8 mouse cellular contexts compared by ENCODE assay signal in the genomic region with DNA sequence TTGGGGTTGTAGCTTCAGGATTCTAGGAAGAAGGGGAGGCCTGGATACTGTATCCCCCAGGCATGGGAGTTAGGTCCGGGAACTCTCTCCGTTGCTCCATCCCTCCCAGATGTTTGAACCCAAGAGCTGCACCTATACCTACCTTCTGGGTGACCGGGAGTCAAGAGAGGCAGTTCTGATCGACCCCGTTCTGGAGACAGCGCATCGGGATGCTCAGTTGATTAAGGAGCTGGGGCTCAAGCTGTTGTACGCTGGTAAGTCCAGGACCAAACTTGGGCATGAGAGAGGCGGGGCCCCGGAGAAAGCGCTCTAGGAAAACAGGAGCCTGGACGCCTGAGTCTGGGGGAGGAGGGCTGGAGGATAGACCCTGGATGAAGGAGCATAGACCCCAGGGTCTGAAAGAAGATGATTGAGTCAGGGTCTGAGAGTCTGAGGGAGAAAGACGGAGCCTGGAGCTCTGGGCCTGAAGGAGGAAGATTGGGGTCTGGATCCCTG. TPM values are rescaled to one million over a fixed set of nuclear protein-coding genes. Genes with fewer than 3 reads are reported as not detected.
DNase-seq lines count a peak whose midpoint lies in the region; ATAC-seq and TF ChIP-seq lines count a peak whose summit lies in the region.

No protein-coding gene starts in this region.

- ATAC-seq in intestine, postnatal 0 days: 0 out of 2 replicates have a peak, but pooled peaks have one; percentile 16
- ATAC-seq in neural tube, embryonic 11.5 days (ENCODE audit: insufficient read depth, low FRiP score, low TSS enrichment): no peak

- peaks cover 26% of the 10 kb centered on the region for H3K4me1 ChIP-seq in embryonic facial prominence, embryonic 10.5 days
- H3K4me1 ChIP-seq in intestine, postnatal 0 days (replicated peaks; ENCODE audit: control insufficient read depth, insufficient read depth, low read length): 0 out of 2 replicates have a peak, but pooled peaks cover 3% of the 10 kb centered on the region
- no peaks in the 10 kb centered on the region; the same call in 1 of the 2 replicates for H3K4me1 ChIP-seq in neural tube, embryonic 11.5 days (ENCODE audit: control insufficient read depth, insufficient read depth, low read length)

- no peaks in the 10 kb centered on the region for H3K36me3 ChIP-seq in embryonic facial prominence, embryonic 10.5 days (replicated peaks)
- no peaks in the 10 kb centered on the region for H3K36me3 ChIP-seq in intestine, postnatal 0 days (ENCODE audit: control insufficient read depth, insufficient read depth)
- H3K36me3 ChIP-seq in neural tube, embryonic 11.5 days (ENCODE audit: control insufficient read depth, insufficient read depth, low read length): no peaks in the 10 kb centered on the region

- no peak for DNase-seq in layer of hippocampus, adult 2 months (ENCODE audit: low spot score in 2 of 2)
- no peak for DNase-seq in layer of hippocampus, adult 8-10 months (ENCODE audit: low spot score in 2 of 2)
- DNase-seq in embryonic facial prominence, embryonic 10.5 days (ENCODE audit: low spot score): peak; percentile 42
- DNase-seq in neural tube, embryonic 11.5 days (ENCODE audit: low spot score): no peak
- DNase-seq in spleen, postnatal 14 days (ENCODE audit: low spot score in 2 of 2): no peak
- DNase-seq in adipocyte (ENCODE audit: low spot score): no peak
- no peak for DNase-seq in left cerebral cortex, postnatal 25 days (ENCODE audit: low spot score in 2 of 2)

- peak overlapping the region; percentile 89 for H3K4me3 ChIP-seq in layer of hippocampus, adult 2 months
- H3K4me3 ChIP-seq in embryonic facial prominence, embryonic 10.5 days: peak overlapping the region; percentile 79
- H3K4me3 ChIP-seq in intestine, postnatal 0 days (ENCODE audit: low read depth, low read length): peak overlapping the region; percentile 58
- H3K4me3 ChIP-seq in neural tube, embryonic 11.5 days (ENCODE audit: low read depth, low read length): peak overlapping the region; percentile 52

- H3K9me3 ChIP-seq in embryonic facial prominence, embryonic 10.5 days: no peaks in the 10 kb centered on the region
- H3K9me3 ChIP-seq in intestine, postnatal 0 days (ENCODE audit: control insufficient read depth): no peaks in the 10 kb centered on the region
- no peaks in the 10 kb centered on the region for H3K9me3 ChIP-seq in neural tube, embryonic 11.5 days (ENCODE audit: control insufficient read depth, low read length)

- H3K27ac ChIP-seq in layer of hippocampus, adult 2 months: peak overlapping the region; percentile 83; the same call in 1 of the 2 replicates
- peak overlapping the region; percentile 77; the same call in 1 of the 2 replicates for H3K27ac ChIP-seq in embryonic facial prominence, embryonic 10.5 days (replicated peaks)
- no peak overlapping the region for H3K27ac ChIP-seq in intestine, postnatal 0 days (ENCODE audit: low read depth, low read length)
- no peak overlapping the region for H3K27ac ChIP-seq in neural tube, embryonic 11.5 days (ENCODE audit: low read depth, low read length)

- no peak for TF ChIP-seq CTCF in layer of hippocampus, adult 2 months (conservative IDR thresholded peaks at IDR 0.05)
- TF ChIP-seq CTCF in intestine, postnatal 0 days (IDR thresholded peaks at IDR 0.05; ENCODE audit: low read depth): no peak

- peaks cover 29% of the 10 kb centered on the region for H3K27me3 ChIP-seq in embryonic facial prominence, embryonic 10.5 days (replicated peaks; ENCODE audit: low read depth, poor library complexity, severe bottlenecking)
- H3K27me3 ChIP-seq in intestine, postnatal 0 days (replicated peaks; ENCODE audit: control insufficient read depth, insufficient read depth, low read length): no peaks in the 10 kb centered on the region
- peaks cover 7% of the 10 kb centered on the region for H3K27me3 ChIP-seq in neural tube, embryonic 11.5 days (ENCODE audit: control insufficient read depth, insufficient read depth, low read length)

- intact Hi-C loops in left cerebral cortex, postnatal 25 days (cut with DNase I): loop anchor here (10.0 kb wide), 1 partner anchor 370 kb away; no protein-coding TSS in a partner anchor

- 1% methylated on average over 13 of the region's 13 CpGs for WGBS in embryonic facial prominence, embryonic 10.5 days
- 7% methylated on average over 13 of the region's 13 CpGs for WGBS in intestine, postnatal 0 days
- WGBS in neural tube, embryonic 11.5 days: 1% methylated on average over 13 of the region's 13 CpGs

- no peak overlapping the region for H3K9ac ChIP-seq in intestine, postnatal 0 days (ENCODE audit: low read depth, low read length)
- peak overlapping the region; percentile 60; the same call in 1 of the 2 replicates for H3K9ac ChIP-seq in neural tube, embryonic 11.5 days (ENCODE audit: low read length)

- peak overlapping the region; percentile 84 for H3K4me2 ChIP-seq in intestine, postnatal 0 days (replicated peaks; ENCODE audit: low read depth)
- peak overlapping the region; percentile 66 for H3K4me2 ChIP-seq in neural tube, embryonic 11.5 days (ENCODE audit: low read depth)

RNA-seq across cellular contexts. Expression of gene Zfp575, which starts 6.9 kb away (rescaled TPM):
- total RNA-seq in layer of hippocampus, adult 2 months (2021): 1 to 10 TPM; 5.2 to 6.7 TPM
- 1 to 10 TPM; 4.0 to 5.2 (median 4.9) TPM for total RNA-seq in layer of hippocampus, adult 8-10 months (2022)
- 2.0 and 2.1 TPM in 2 replicates for polyA plus RNA-seq in embryonic facial prominence, embryonic 10.5 days (2016; fragmentation: Nextera tagmentation; extraction: Ambion mirVana)
- 2.1 and 2.2 TPM in 2 replicates for polyA plus RNA-seq in intestine, postnatal 0 days (2015; fragmentation: Nextera tagmentation; extraction: Ambion mirVana)
- 1.7 and 2.1 TPM in 2 replicates for polyA plus RNA-seq in neural tube, embryonic 11.5 days (2014; fragmentation: Nextera tagmentation; extraction: Ambion mirVana)
- total RNA-seq in left cerebral cortex, postnatal 25 days (2021): 1 to 10 TPM; 6.7 TPM

RNA-seq across cellular contexts. Expression of gene Ethe1, which starts 7.0 kb away (rescaled TPM):
- total RNA-seq in layer of hippocampus, adult 2 months (2021): 10 to 100 TPM; 10.1 to 11.0 TPM
- 10 to 100 TPM; 10.9 to 15.8 (median 12.3) TPM for total RNA-seq in layer of hippocampus, adult 8-10 months (2022)
- polyA plus RNA-seq in embryonic facial prominence, embryonic 10.5 days (2016; fragmentation: Nextera tagmentation; extraction: Ambion mirVana): 26.3 and 27.3 TPM in 2 replicates
- 17.9 and 25.4 TPM in 2 replicates for polyA plus RNA-seq in intestine, postnatal 0 days (2015; fragmentation: Nextera tagmentation; extraction: Ambion mirVana)
- 23.4 and 23.5 TPM in 2 replicates for polyA plus RNA-seq in neural tube, embryonic 11.5 days (2014; fragmentation: Nextera tagmentation; extraction: Ambion mirVana)
- 10 to 100 TPM; 11.1 to 13.2 TPM for total RNA-seq in left cerebral cortex, postnatal 25 days (2021)

RNA-seq across cellular contexts. Expression of gene Phldb3, which starts 16.2 kb away (rescaled TPM):
- total RNA-seq in layer of hippocampus, adult 2 months (2021): under 1 TPM in 1 of 2 experiments, not detected in 1; 0.22 TPM
- total RNA-seq in layer of hippocampus, adult 8-10 months (2022): under 1 TPM; 0.27 to 0.73 (median 0.35) TPM
- 0.10 TPM in 1 of 2 replicates, not detected in the other for polyA plus RNA-seq in embryonic facial prominence, embryonic 10.5 days (2016; fragmentation: Nextera tagmentation; extraction: Ambion mirVana)
- polyA plus RNA-seq in intestine, postnatal 0 days (2015; fragmentation: Nextera tagmentation; extraction: Ambion mirVana): 0.65 and 0.85 TPM in 2 replicates
- 0.11 TPM in 1 of 2 replicates, not detected in the other for polyA plus RNA-seq in neural tube, embryonic 11.5 days (2014; fragmentation: Nextera tagmentation; extraction: Ambion mirVana)
- total RNA-seq in left cerebral cortex, postnatal 25 days (2021): under 1 TPM; 0.16 to 0.27 TPM

RNA-seq across cellular contexts. Expression of gene Lypd3, which starts 42.0 kb away (rescaled TPM):
- total RNA-seq in layer of hippocampus, adult 2 months (2021): under 1 TPM; 0.51 to 0.56 TPM
- 1 to 10 TPM in 1 of 4 experiments, under 1 TPM in 3; 0.19 to 1.1 (median 0.34) TPM for total RNA-seq in layer of hippocampus, adult 8-10 months (2022)
- 1.1 and 1.5 TPM in 2 replicates for polyA plus RNA-seq in embryonic facial prominence, embryonic 10.5 days (2016; fragmentation: Nextera tagmentation; extraction: Ambion mirVana)
- 0.13 and 0.17 TPM in 2 replicates for polyA plus RNA-seq in intestine, postnatal 0 days (2015; fragmentation: Nextera tagmentation; extraction: Ambion mirVana)
- 0.76 and 0.99 TPM in 2 replicates for polyA plus RNA-seq in neural tube, embryonic 11.5 days (2014; fragmentation: Nextera tagmentation; extraction: Ambion mirVana)
- under 1 TPM; 0.73 to 0.92 TPM for total RNA-seq in left cerebral cortex, postnatal 25 days (2021)

RNA-seq across cellular contexts. Expression of gene Xrcc1, which starts 48.3 kb away (rescaled TPM):
- total RNA-seq in layer of hippocampus, adult 2 months (2021): 10 to 100 TPM; 38.9 to 40.9 TPM
- 10 to 100 TPM; 32.9 to 44.7 (median 41.3) TPM for total RNA-seq in layer of hippocampus, adult 8-10 months (2022)
- polyA plus RNA-seq in embryonic facial prominence, embryonic 10.5 days (2016; fragmentation: Nextera tagmentation; extraction: Ambion mirVana): 169 TPM in 2 replicates
- polyA plus RNA-seq in intestine, postnatal 0 days (2015; fragmentation: Nextera tagmentation; extraction: Ambion mirVana): 24.5 and 26.6 TPM in 2 replicates
- polyA plus RNA-seq in neural tube, embryonic 11.5 days (2014; fragmentation: Nextera tagmentation; extraction: Ambion mirVana): 100 and 120 TPM in 2 replicates
- 10 to 100 TPM; 34.6 to 37.6 TPM for total RNA-seq in left cerebral cortex, postnatal 25 days (2021)

Comparison
In these comparisons a context has a peak if more than half of its experiments do, and no peak if none do; other contexts are left out.
1. H3K27ac ChIP-seq: peak in layer of hippocampus, adult 2 months (single experiment) and embryonic facial prominence, embryonic 10.5 days (single experiment); none in intestine, postnatal 0 days (single experiment) and neural tube, embryonic 11.5 days (single experiment).
2. Peak in every context shown above with its lines, with median percentiles within 50 percentile points of each other: H3K4me3 ChIP-seq.